Mouse (Mus musculus): ENCODE data around the gene Misp. TPM values are rescaled to one million over a fixed set of nuclear protein-coding genes. Genes with fewer than 3 reads are reported as not detected.

Gene Misp
- polyA plus RNA-seq, 3 experiments from 2014 or later: not detected

- ATAC-seq: no peak
Observed at GRCm38 (mm10) chr10:79874290-79874862, 53.6 kb downstream of the Misp start, which contains the start of the genes Prtn3 and Plppr3. Gene Prtn3, plus strand, starts transcription at chr10:79874476. Gene Plppr3, minus strand, starts transcription at chr10:79874634.

- ATAC-seq: no peak
Observed at GRCm38 (mm10) chr10:79877174-79877573, 56.4 kb downstream of the Misp start.

GRCm38 (mm10) chr10:79877757-79878156, 57.0 kb downstream of the Misp start:
- no peak for ATAC-seq

- ATAC-seq: no peak
Observed at GRCm38 (mm10) chr10:79879527-79879926, 58.7 kb downstream of the Misp start.

Other genes with a start within 250 kb of the Misp start
- not detected for gene Theg, start 233.7 kb upstream of the Misp start, polyA plus RNA-seq (2017; shearing (Covaris generic))
- not detected for gene C2cd4c, start 207.0 kb upstream of the Misp start, polyA plus RNA-seq (2017; shearing (Covaris generic))
- gene Shc2, start 183.1 kb upstream of the Misp start, polyA plus RNA-seq (2017; shearing (Covaris generic)): not detected
- gene Odf3l2, start 175.3 kb upstream of the Misp start, polyA plus RNA-seq (2017; shearing (Covaris generic)): not detected
- not detected for gene Madcam1, start 156.4 kb upstream of the Misp start, polyA plus RNA-seq (2017; shearing (Covaris generic))
- 10 to 100 TPM; 15.9 to 25.7 (median 17.5) TPM for gene Tpgs1, start 151.6 kb upstream of the Misp start, polyA plus RNA-seq (2017; shearing (Covaris generic))
- gene Cdc34, start 138.8 kb upstream of the Misp start, polyA plus RNA-seq (2017; shearing (Covaris generic)): 10 to 100 TPM; 13.9 to 26.7 (median 20.5) TPM
- gene Gzmm, start 132.0 kb upstream of the Misp start, polyA plus RNA-seq (2017; shearing (Covaris generic)): 1 to 10 TPM in 1 of 3 experiments, under 1 TPM in 2; 0.62 to 3.2 (median 0.94) TPM
- 100 to 1,000 TPM; 116 to 152 (median 121) TPM for gene Bsg, start 116.5 kb upstream of the Misp start, polyA plus RNA-seq (2017; shearing (Covaris generic))
- not detected for gene Hcn2, start 104.4 kb upstream of the Misp start, polyA plus RNA-seq (2017; shearing (Covaris generic))
- gene Polrmt, start 74.4 kb upstream of the Misp start, polyA plus RNA-seq (2017; shearing (Covaris generic)): 10 to 100 TPM; 10.6 to 19.2 (median 17.1) TPM
- gene Fgf22, start 65.9 kb upstream of the Misp start, polyA plus RNA-seq (2017; shearing (Covaris generic)): under 1 TPM in 1 of 3 experiments, not detected in 2; 0.24 TPM
- gene Rnf126, start 54.0 kb upstream of the Misp start, polyA plus RNA-seq (2017; shearing (Covaris generic)): 1 to 10 TPM; 2.1 to 2.8 (median 2.7) TPM
- gene Fstl3, start 43.7 kb upstream of the Misp start, polyA plus RNA-seq (2017; shearing (Covaris generic)): 1 to 10 TPM in 1 of 3 experiments, under 1 TPM in 1, not detected in 1; 0.21 to 1.2 TPM
- 1 to 10 TPM in 1 of 3 experiments, under 1 TPM in 1, not detected in 1; 0.57 to 1.1 TPM for gene Prss57, start 30.0 kb upstream of the Misp start, polyA plus RNA-seq (2017; shearing (Covaris generic))
- under 1 TPM in 1 of 3 experiments, not detected in 2; 0.43 TPM for gene Palm, start 27.4 kb upstream of the Misp start, polyA plus RNA-seq (2017; shearing (Covaris generic))
- gene Ptbp1, start 33.4 kb downstream of the Misp start, polyA plus RNA-seq (2017; shearing (Covaris generic)): 100 to 1,000 TPM in 2 of 3 experiments, 10 to 100 TPM in 1; 97.4 to 169 (median 149) TPM
- not detected for gene Prtn3, start 53.5 kb downstream of the Misp start, polyA plus RNA-seq (2017; shearing (Covaris generic))
- 1 to 10 TPM; 1.6 to 3.3 (median 2.2) TPM for gene Plppr3, start 53.6 kb downstream of the Misp start, polyA plus RNA-seq (2017; shearing (Covaris generic))
- not detected for gene Elane, start 65.3 kb downstream of the Misp start, polyA plus RNA-seq (2017; shearing (Covaris generic))
- not detected for gene Cfd, start 69.9 kb downstream of the Misp start, polyA plus RNA-seq (2017; shearing (Covaris generic))
- gene Med16, start 87.9 kb downstream of the Misp start, polyA plus RNA-seq (2017; shearing (Covaris generic)): 1 to 10 TPM; 5.7 to 7.9 (median 7.1) TPM
- 1 to 10 TPM in 1 of 3 experiments, not detected in 2; 5.5 TPM for gene Gm26602, start 89.9 kb downstream of the Misp start, polyA plus RNA-seq (2017; shearing (Covaris generic))
- gene Kiss1r, start 96.0 kb downstream of the Misp start, polyA plus RNA-seq (2017; shearing (Covaris generic)): not detected
- gene R3hdm4, start 100.2 kb downstream of the Misp start, polyA plus RNA-seq (2017; shearing (Covaris generic)): 100 to 1,000 TPM in 1 of 3 experiments, 10 to 100 TPM in 2; 96.5 to 106 (median 96.9) TPM
- 1 to 10 TPM; 2.1 to 3.5 (median 2.4) TPM for gene Arid3a, start 106.1 kb downstream of the Misp start, polyA plus RNA-seq (2017; shearing (Covaris generic))
- gene Wdr18, start 139.2 kb downstream of the Misp start, polyA plus RNA-seq (2017; shearing (Covaris generic)): 10 to 100 TPM; 66.6 to 85.2 (median 74.2) TPM
- under 1 TPM in 2 of 3 experiments, not detected in 1; 0.16 to 0.20 TPM for gene Grin3b, start 149.7 kb downstream of the Misp start, polyA plus RNA-seq (2017; shearing (Covaris generic))
- gene Tmem259, start 163.3 kb downstream of the Misp start, polyA plus RNA-seq (2017; shearing (Covaris generic)): 1 to 10 TPM; 2.0 to 2.5 (median 2.0) TPM
- 100 to 1,000 TPM; 672 to 989 (median 979) TPM for gene Cnn2, start 167.6 kb downstream of the Misp start, polyA plus RNA-seq (2017; shearing (Covaris generic))
- 10 to 100 TPM; 10.7 to 14.2 (median 13.3) TPM for gene Abca7, start 175.5 kb downstream of the Misp start, polyA plus RNA-seq (2017; shearing (Covaris generic))
- 100 to 1,000 TPM; 242 to 254 (median 251) TPM for gene Arhgap45, start 195.7 kb downstream of the Misp start, polyA plus RNA-seq (2017; shearing (Covaris generic))
- 100 to 1,000 TPM; 137 to 227 (median 211) TPM for gene Polr2e, start 218.8 kb downstream of the Misp start, polyA plus RNA-seq (2017; shearing (Covaris generic))
- 100 to 1,000 TPM; 346 to 445 (median 381) TPM for gene Gpx4, start 226.2 kb downstream of the Misp start, polyA plus RNA-seq (2017; shearing (Covaris generic))